Mouse (Mus musculus): ENCODE data around the gene Csmd2. TPM values are rescaled to one million over a fixed set of nuclear protein-coding genes. Genes with fewer than 3 reads are reported as not detected.
"Not testable (repeated sequence)": the region's sequence is repeated elsewhere in the genome, so short reads cannot be mapped to it uniquely, and the experiment has no call there.

Gene Csmd2
- polyA plus RNA-seq, 1 experiment from 2014 or later, result not detected

DNA sequence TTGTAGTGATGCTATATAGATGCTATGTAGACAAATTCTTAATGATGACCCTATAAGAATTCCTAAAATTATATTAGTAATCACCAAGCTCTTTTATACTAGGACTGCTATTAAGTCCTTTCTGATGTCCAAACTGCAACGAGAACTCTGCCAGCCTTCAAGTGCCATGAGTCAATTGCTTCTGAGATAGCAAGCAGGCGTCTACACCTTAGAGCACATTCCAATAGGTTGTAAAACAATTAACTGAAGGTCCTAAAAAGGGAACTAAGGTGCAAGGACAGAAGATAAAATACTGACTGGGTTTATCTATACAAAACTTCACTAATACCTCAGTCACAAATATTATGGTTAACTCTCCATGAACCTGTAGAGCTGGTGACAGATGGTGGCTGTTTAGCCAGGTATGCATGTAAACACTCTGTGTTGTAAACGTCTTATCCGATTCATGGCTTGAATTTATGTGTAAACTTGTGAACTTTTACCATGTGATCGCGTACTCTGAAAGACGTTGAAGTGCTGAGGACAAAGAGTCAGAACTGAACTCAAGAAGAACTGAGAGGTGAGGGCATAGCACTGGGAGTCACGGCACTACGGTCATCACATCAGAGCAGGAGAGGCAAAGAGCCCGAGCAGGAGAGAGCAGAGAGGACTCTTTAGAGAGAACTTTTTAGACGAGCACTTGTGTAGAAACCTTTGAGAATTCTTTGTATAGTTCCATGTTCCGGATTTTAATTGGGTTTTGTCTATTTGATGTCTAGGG is 610.3 kb downstream of the Csmd2 start:
- WGBS (ENCODE audit: insufficient replicate concordance), result 77% methylated on average over 12 of the region's 12 CpGs
- H3K4me3 ChIP-seq (ENCODE audit: low read depth, low read length), result no peak overlapping the region
- TF ChIP-seq CTCF (IDR thresholded peaks at IDR 0.05; ENCODE audit: low read depth) (no peak), EP300 (IDR thresholded peaks at IDR 0.05; ENCODE audit: low read depth) (no peak)

DNA sequence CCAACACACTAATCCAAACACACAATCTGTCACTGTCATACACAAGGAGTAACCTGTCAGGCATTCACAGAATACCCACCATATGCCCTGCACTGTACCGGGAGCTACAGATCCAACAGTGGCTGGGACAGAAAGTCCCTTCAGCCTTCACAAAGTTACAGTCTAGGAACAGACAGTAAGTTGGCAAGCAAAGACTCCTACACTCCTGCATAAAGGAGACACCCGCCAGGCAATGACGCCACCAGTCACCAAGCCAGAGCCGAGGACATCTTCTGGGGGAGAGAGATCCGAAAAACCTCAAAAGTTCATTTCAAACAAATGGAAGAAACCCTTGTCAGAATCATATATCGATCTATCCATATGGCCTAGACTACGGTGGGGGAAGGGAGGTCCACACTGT is 618.9 kb downstream of the Csmd2 start:
- Histone ChIP-seq H3K4me2 (ENCODE audit: low read depth, low read length) (no peak overlapping the region), H3K4me1 (ENCODE audit: insufficient read depth) (peaks cover 15% of the 10 kb centered on the region), H3K9ac (replicated peaks) (no peak overlapping the region), H3K36me3 (replicated peaks; ENCODE audit: insufficient read depth, low read length) (peaks cover 5% of the 10 kb centered on the region; the same call in 1 of the 2 replicates), H3K9me3 (ENCODE audit: low read length) (no peaks in the 10 kb centered on the region), H3K27me3 (ENCODE audit: insufficient read depth, low read length) (no peaks in the 10 kb centered on the region), H3K27ac (ENCODE audit: low read depth) (no peak overlapping the region), H3K4me3 (ENCODE audit: low read depth, low read length) (no peak overlapping the region)
- TF ChIP-seq EP300 (IDR thresholded peaks at IDR 0.05; ENCODE audit: low read depth) (no peak), CTCF (IDR thresholded peaks at IDR 0.05; ENCODE audit: low read depth) (no peak)
- ATAC-seq, result no peak
- 91% methylated on average over 7 of the region's 7 CpGs for WGBS (ENCODE audit: insufficient replicate concordance)
- no peak for DNase-seq

More for the DNA sequence above, 610.3 kb downstream of the Csmd2 start:
- H3K4me2 ChIP-seq (ENCODE audit: low read depth, low read length), result no peak overlapping the region
- H3K4me1 ChIP-seq (ENCODE audit: insufficient read depth), result no peaks in the 10 kb centered on the region
- DNase-seq (no peak), ATAC-seq (no peak)
- H3K9me3 ChIP-seq (ENCODE audit: low read length), result no peaks in the 10 kb centered on the region
- no peaks in the 10 kb centered on the region for H3K27me3 ChIP-seq (ENCODE audit: insufficient read depth, low read length)
- H3K9ac ChIP-seq (replicated peaks), result no peak overlapping the region
- H3K27ac ChIP-seq (ENCODE audit: low read depth), result no peak overlapping the region
- H3K36me3 ChIP-seq (replicated peaks; ENCODE audit: insufficient read depth, low read length), result peaks cover 2% of the 10 kb centered on the region; the same call in 1 of the 2 replicates

DNA sequence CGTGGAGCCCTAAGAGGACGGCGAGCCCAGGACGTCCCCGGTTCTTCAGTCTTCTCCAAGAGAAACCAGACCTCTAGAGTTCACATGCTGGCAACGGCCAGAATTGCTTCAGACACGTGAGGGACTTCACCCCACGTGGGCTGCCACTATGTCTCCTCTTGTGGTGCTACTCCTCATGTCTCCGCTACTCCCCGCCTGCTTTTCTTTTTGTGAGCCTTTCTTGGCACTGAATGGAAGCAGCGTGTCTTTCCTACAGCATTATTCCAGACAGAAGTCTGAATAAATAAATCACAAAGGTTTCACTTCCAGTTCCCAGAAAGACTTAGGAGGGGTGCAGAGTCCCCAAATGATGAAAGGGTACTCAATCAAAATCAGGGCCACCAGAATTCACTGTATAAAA is 620.0 kb downstream of the Csmd2 start:
- 83% methylated on average over 11 of the region's 11 CpGs for WGBS (ENCODE audit: insufficient replicate concordance)
- Histone ChIP-seq H3K9ac (replicated peaks) (no peak overlapping the region), H3K4me1 (ENCODE audit: insufficient read depth) (peaks cover 15% of the 10 kb centered on the region), H3K4me2 (ENCODE audit: low read depth, low read length) (no peak overlapping the region), H3K27me3 (ENCODE audit: insufficient read depth, low read length) (no peaks in the 10 kb centered on the region), H3K9me3 (ENCODE audit: low read length) (no peaks in the 10 kb centered on the region), H3K36me3 (replicated peaks; ENCODE audit: insufficient read depth, low read length) (0 out of 2 replicates have a peak, but pooled peaks cover 5% of the 10 kb centered on the region), H3K4me3 (ENCODE audit: low read depth, low read length) (no peak overlapping the region), H3K27ac (ENCODE audit: low read depth) (no peak overlapping the region)
- ATAC-seq (no peak), DNase-seq (no peak)
- no peak for TF ChIP-seq EP300 (IDR thresholded peaks at IDR 0.05; ENCODE audit: low read depth)
- no peak for TF ChIP-seq CTCF (IDR thresholded peaks at IDR 0.05; ENCODE audit: low read depth)

DNA sequence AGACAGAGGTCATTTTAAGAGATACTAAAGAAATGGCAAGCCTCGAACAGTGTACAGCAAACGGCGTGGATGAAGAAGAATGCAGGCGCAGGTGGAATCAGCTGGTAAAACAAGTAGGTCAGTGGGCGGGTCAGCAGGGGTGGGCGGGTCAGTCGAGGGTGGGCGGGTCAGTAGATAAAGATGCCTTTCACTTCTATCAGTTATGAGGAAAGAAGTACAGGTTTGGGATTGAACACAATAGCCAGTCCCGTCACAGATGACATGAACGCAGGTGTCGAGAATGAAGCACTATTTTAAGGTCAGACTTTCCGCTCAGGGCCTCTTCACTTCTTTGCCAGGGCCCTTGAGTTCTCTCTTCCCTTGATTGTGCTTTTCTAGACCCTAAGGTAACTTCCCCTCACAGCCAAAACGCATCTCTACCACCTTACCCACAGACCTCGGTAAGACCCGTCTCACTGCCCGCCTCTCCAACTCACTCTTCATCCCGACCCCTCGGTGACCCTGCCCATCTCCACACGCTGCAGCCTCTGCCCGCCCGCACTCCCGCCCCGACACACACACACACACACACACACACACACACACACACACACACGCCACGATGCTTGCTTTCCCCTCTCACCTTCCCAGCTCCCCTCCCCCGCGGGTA is 621.7 kb downstream of the Csmd2 start:
- DNase-seq (peak; percentile 59), ATAC-seq (peak; percentile 36)
- H3K4me1 ChIP-seq (ENCODE audit: insufficient read depth), result peaks cover 15% of the 10 kb centered on the region
- H3K27ac ChIP-seq (ENCODE audit: low read depth), result peak overlapping the region; percentile 62
- H3K36me3 ChIP-seq (replicated peaks; ENCODE audit: insufficient read depth, low read length), result no peaks in the 10 kb centered on the region
- WGBS (ENCODE audit: insufficient replicate concordance), result 9% methylated on average over 23 of the region's 27 CpGs
- peak overlapping the region; percentile 70 for H3K4me3 ChIP-seq (ENCODE audit: low read depth, low read length)
- H3K9ac ChIP-seq (replicated peaks), result peak overlapping the region; percentile 53
- TF ChIP-seq EP300 (IDR thresholded peaks at IDR 0.05; ENCODE audit: low read depth), result no peak
- H3K9me3 ChIP-seq (ENCODE audit: low read length), result no peaks in the 10 kb centered on the region
- no peaks in the 10 kb centered on the region for H3K27me3 ChIP-seq (ENCODE audit: insufficient read depth, low read length)
- peak overlapping the region; percentile 92 for H3K4me2 ChIP-seq (ENCODE audit: low read depth, low read length)

- H3K4me3 ChIP-seq (ENCODE audit: low read depth, low read length), result peak within 1 kb of the TSS; percentile 70
- DNase-seq, result peak; percentile 95
- ATAC-seq, result peak; percentile 98
- no peaks in the 10 kb centered on the region for H3K9me3 ChIP-seq (ENCODE audit: low read length)
- H3K27me3 ChIP-seq (ENCODE audit: insufficient read depth, low read length), result no peaks in the 10 kb centered on the region
- peak within 1 kb of the TSS; percentile 53 for H3K9ac ChIP-seq (replicated peaks)
- no peaks in the 10 kb centered on the region for H3K36me3 ChIP-seq (replicated peaks; ENCODE audit: insufficient read depth, low read length)
- peaks cover 15% of the 10 kb centered on the region for H3K4me1 ChIP-seq (ENCODE audit: insufficient read depth)
- peak within 1 kb of the TSS; percentile 62 for H3K27ac ChIP-seq (ENCODE audit: low read depth)
- WGBS (ENCODE audit: insufficient replicate concordance), result under 1% methylated on average over 22 of the region's 24 CpGs
- TF ChIP-seq EP300 (IDR thresholded peaks at IDR 0.05; ENCODE audit: low read depth), result no peak; the same call in 1 of the 2 replicates
- TF ChIP-seq CTCF (IDR thresholded peaks at IDR 0.05; ENCODE audit: low read depth), result peak; percentile 36
- H3K4me2 ChIP-seq (ENCODE audit: low read depth, low read length), result peak within 1 kb of the TSS; percentile 92
These were observed 622.3 kb downstream of the Csmd2 start, which contains the start of gene Zscan20 for GRCm38 (mm10) chr4:128609925-128610402. Gene Zscan20 (minus strand): TSS chr4:128610098.

DNA sequence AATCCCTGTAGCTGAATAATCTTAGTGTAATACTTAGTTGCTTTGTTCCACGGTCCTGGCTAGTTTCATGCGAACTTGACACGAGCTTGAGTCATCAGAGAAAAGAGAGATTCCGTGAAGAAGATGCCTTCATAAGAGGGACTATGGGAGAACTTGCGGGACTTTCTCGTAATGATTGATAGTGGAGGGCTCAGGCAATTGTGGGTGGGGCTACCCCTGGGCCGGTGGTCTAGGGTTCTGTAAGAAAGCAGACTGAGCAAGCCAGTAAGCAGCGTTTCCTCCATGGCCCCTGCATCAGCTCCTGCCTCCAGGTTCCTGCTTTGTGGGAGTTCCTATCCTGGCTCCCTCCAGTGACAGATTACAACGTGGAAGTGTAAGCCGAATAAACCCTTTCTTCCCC is 623.0 kb downstream of the Csmd2 start:
- Histone ChIP-seq H3K27ac (ENCODE audit: low read depth) (no peak overlapping the region), H3K27me3 (ENCODE audit: insufficient read depth, low read length) (no peaks in the 10 kb centered on the region), H3K4me2 (ENCODE audit: low read depth, low read length) (peak overlapping the region; percentile 92), H3K36me3 (replicated peaks; ENCODE audit: insufficient read depth, low read length) (no peaks in the 10 kb centered on the region), H3K9ac (replicated peaks) (0 out of 2 replicates have a peak overlapping the region, but pooled peaks have one; percentile 2), H3K4me1 (ENCODE audit: insufficient read depth) (peaks cover 17% of the 10 kb centered on the region), H3K4me3 (ENCODE audit: low read depth, low read length) (peak overlapping the region; percentile 70), H3K9me3 (ENCODE audit: low read length) (no peaks in the 10 kb centered on the region)
- no peak for ATAC-seq
- DNase-seq, result no peak
- no peak for TF ChIP-seq CTCF (IDR thresholded peaks at IDR 0.05; ENCODE audit: low read depth)
- TF ChIP-seq EP300 (IDR thresholded peaks at IDR 0.05; ENCODE audit: low read depth), result no peak
- 27% methylated on average over 10 of the region's 10 CpGs for WGBS (ENCODE audit: insufficient replicate concordance)

- H3K27me3 ChIP-seq (ENCODE audit: insufficient read depth, low read length); H3K4me2 ChIP-seq (ENCODE audit: low read depth, low read length); ATAC-seq; H3K36me3 ChIP-seq (replicated peaks; ENCODE audit: insufficient read depth, low read length); H3K4me3 ChIP-seq (ENCODE audit: low read depth, low read length); DNase-seq; H3K9ac ChIP-seq (replicated peaks); H3K27ac ChIP-seq (ENCODE audit: low read depth); H3K9me3 ChIP-seq (ENCODE audit: low read length): not testable (repeated sequence)
- H3K4me1 ChIP-seq (ENCODE audit: insufficient read depth), result peaks cover 18% of the 10 kb centered on the region
- WGBS (ENCODE audit: insufficient replicate concordance), result 80% methylated on average over 3 of the region's 3 CpGs
These were observed 624.1 kb downstream of the Csmd2 start for GRCm38 (mm10) chr4:128611726-128612125.

Measured in liver, postnatal 0 days (tissue).